Mouse (Mus musculus) thymus, adult 2 months (tissue): ENCODE results near the gene Ybey. TPM values are rescaled to one million over a fixed set of nuclear protein-coding genes. Genes with fewer than 3 reads are reported as not detected.

ENCODE experiments used
- DNase-seq: peaks from one replicate; pipeline ENCODE4 v3.0.0; 2021
- H3K27ac ChIP-seq: fragments of 200-500 bp; 2 replicates; pipeline ENCODE4 v1.5.1; 2012; ENCODE audit warnings: low read length, control low read depth; ENCODE audit not compliant: control insufficient read depth, insufficient read depth
- H3K27me3 ChIP-seq: fragments of 200-500 bp; 2 replicates; pipeline ENCODE4 v1.6.1; 2012; ENCODE audit warnings: mild to moderate bottlenecking, low read length, moderate library complexity, mixed read lengths; ENCODE audit not compliant: control insufficient read depth, insufficient read depth
- H3K36me3 ChIP-seq: fragments of 200-500 bp; 2 replicates; pipeline ENCODE4 v1.6.1; 2012; ENCODE audit warnings: mild to moderate bottlenecking, low read length, moderate library complexity; ENCODE audit not compliant: control insufficient read depth, insufficient read depth
- H3K4me1 ChIP-seq: fragments of 200-500 bp; replicated peaks from 2 replicates; pipeline ENCODE4 v1.6.1; 2012; ENCODE audit warnings: low read length; ENCODE audit not compliant: control insufficient read depth, insufficient read depth
- H3K4me3 ChIP-seq: fragments of 200-500 bp; 2 replicates; pipeline ENCODE4 v1.5.1; 2012; ENCODE audit warnings: mild to moderate bottlenecking, low read length, control low read depth, moderate library complexity; ENCODE audit not compliant: control insufficient read depth, insufficient read depth
- CTCF ChIP-seq: fragments of 200-500 bp; IDR thresholded peaks from 2 replicates; pipeline ENCODE4 v1.5.1; 2012; ENCODE audit warnings: mild to moderate bottlenecking, control low read depth, low read length, moderate library complexity, borderline replicate concordance; ENCODE audit not compliant: control insufficient read depth, poor library complexity, insufficient read depth; ENCODE audit errors: extremely low read depth
- POLR2A ChIP-seq: fragments of 200-500 bp; IDR thresholded peaks from 2 replicates; pipeline ENCODE4 v1.6.1; 2012; ENCODE audit warnings: mild to moderate bottlenecking, low read length, control low read depth, moderate library complexity; ENCODE audit not compliant: control insufficient read depth, poor library complexity, insufficient read depth; ENCODE audit errors: extremely low read depth
- WGBS: fragments of 180-500 bp; shearing (Covaris S2); methylation state at CpG from one replicate; pipeline ENCODE4 v1.1.7; 2018; 5-methylcytosine and 5-hydroxymethylcytosine counted together
- polyA plus RNA-seq: library from polyadenylated mRNA; depleted of rRNA; stranded (reverse); fragments of >200 nt; gene quantifications from 2 replicates; pipeline ENCODE4 v1.2.3, GENCODE M21; 2012

Gene Ybey
- polyA plus RNA-seq, 1 experiment: 4.1 TPM

DNA sequence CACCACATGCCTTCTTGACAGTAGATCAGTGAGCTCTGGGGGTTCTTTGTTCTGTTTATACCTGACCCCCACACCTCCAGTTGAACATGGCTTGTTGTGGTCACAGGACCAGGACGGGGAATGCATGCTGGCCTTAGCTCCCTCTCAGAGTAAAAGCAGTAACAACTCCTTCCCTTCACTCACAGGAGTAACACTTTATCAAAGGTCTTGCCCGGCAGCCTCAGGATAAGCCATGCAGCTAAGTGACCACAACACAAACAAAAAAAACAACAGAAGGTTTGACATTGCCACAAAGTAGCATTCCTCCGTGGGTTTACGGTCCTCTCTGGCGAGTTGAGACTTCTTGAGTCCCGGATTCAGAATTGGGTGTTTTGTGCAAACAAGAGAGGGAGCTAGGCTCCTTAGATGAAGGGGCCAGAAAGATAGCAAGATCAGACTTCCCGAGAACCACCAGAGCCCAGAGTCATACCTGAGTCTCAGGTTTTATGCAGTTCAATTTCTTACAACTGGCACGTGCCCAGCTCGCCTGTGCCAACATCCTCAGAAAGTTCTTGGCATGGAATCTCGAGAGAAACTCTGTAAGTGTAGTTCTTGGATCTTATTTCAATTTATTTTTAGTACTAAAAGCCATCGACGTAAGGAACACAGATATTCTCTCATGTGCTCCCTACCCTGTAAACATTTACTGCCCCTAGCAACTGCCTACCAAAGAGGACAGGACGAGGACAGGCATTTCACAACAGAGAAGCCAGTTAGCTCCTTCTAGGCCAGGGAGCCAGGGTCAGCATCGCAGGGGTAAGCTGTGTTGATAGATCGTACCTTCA, 21.3 kb downstream of the Ybey start:
- Histone ChIP-seq H3K4me3 (no peak overlapping the region), H3K36me3 (no peaks in the 10 kb centered on the region), H3K27ac (no peak overlapping the region), H3K27me3 (no peaks in the 10 kb centered on the region), H3K4me1 (peaks cover 4% of the 10 kb centered on the region)
- TF ChIP-seq POLR2A: no peak
- no peak for TF ChIP-seq CTCF
- 90% methylated on average over 15 of the region's 15 CpGs for WGBS
- DNase-seq: no peak

GRCm38 (mm10) chr10:76445996-76446681, 22.8 kb downstream of the Ybey start:
- WGBS: 36% methylated on average over 4 of the region's 4 CpGs
- H3K27me3 ChIP-seq: no peaks in the 10 kb centered on the region
- no peak overlapping the region for H3K4me3 ChIP-seq
- no peak overlapping the region for H3K27ac ChIP-seq
- TF ChIP-seq POLR2A: no peak
- no peak for TF ChIP-seq CTCF
- peaks cover 10% of the 10 kb centered on the region for H3K4me1 ChIP-seq
- H3K36me3 ChIP-seq: no peaks in the 10 kb centered on the region
- DNase-seq: no peak

DNA sequence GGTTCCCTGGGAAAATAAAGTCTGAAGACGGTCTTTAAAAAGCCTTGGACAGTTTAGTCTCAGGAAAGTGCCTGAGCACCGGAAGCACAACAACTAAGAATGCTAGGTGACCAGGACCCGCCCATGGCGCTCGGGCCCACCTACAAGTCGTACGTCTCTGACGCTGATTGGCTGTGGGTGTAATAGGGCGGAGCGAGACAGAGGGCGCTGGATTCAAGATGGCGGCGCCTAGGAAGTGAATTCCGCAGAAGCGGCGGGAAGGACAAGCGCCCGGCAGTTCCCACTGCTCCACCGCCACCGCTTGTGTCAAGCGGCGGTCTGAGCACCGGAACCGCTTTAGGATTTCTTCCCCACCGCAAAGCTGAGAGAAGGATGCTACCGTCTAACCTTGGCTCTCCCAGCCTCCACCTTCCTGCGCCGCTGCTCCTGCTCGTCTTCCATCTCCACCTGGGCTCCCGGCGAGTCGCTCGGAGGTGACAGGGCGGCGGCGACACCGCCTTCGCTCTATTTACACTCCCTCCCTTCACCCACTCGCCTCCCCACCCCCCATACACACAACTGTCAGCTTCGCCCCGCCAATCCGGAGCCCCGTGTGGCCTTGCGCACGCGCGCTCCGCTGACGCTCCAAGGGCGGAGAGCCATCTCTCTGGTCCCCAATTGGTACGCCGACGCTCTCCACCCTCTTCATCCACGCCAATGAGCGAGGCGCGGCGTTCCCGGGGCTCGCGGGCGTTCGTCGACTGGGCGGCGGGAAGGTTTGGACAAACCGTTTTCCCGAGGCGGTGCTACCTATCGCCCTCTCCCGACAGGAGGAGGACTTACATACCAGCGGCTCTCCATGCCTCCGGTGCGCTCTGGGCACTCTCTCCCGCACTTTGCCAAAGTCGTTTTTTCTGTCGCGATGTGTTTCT, 26.5 kb downstream of the Ybey start, which contains the start of gene Pcnt:
Gene Pcnt (minus strand): TSS at position 609 of the 911 bp plus-strand sequence.
- Histone ChIP-seq H3K4me1 (peaks cover 19% of the 10 kb centered on the region), H3K27me3 (no peaks in the 10 kb centered on the region), H3K27ac (peak within 1 kb of the TSS; percentile 87), H3K36me3 (peaks cover 6% of the 10 kb centered on the region; the same call in 1 of the 2 replicates), H3K4me3 (peak within 1 kb of the TSS; percentile 80)
- WGBS: under 1% methylated on average over 78 of the region's 78 CpGs
- peak; percentile 96 for DNase-seq
- TF ChIP-seq POLR2A (peak; percentile 47; the same call in 1 of the 2 replicates), CTCF (peak; percentile 77)

GRCm38 (mm10) chr10:76440281-76440680, 28.6 kb downstream of the Ybey start, which contains the start of gene AC141477.1:
Gene AC141477.1, minus strand, starts transcription at chr10:76440444.
- TF ChIP-seq CTCF (no peak), POLR2A (no peak)
- Histone ChIP-seq H3K36me3 (peaks cover 28% of the 10 kb centered on the region), H3K4me1 (peaks cover 19% of the 10 kb centered on the region), H3K27ac (no peak within 1 kb of the TSS), H3K4me3 (no peak within 1 kb of the TSS), H3K27me3 (no peaks in the 10 kb centered on the region)
- WGBS: 56% methylated on average over 17 of the region's 17 CpGs
- DNase-seq: peak; percentile 10

DNA sequence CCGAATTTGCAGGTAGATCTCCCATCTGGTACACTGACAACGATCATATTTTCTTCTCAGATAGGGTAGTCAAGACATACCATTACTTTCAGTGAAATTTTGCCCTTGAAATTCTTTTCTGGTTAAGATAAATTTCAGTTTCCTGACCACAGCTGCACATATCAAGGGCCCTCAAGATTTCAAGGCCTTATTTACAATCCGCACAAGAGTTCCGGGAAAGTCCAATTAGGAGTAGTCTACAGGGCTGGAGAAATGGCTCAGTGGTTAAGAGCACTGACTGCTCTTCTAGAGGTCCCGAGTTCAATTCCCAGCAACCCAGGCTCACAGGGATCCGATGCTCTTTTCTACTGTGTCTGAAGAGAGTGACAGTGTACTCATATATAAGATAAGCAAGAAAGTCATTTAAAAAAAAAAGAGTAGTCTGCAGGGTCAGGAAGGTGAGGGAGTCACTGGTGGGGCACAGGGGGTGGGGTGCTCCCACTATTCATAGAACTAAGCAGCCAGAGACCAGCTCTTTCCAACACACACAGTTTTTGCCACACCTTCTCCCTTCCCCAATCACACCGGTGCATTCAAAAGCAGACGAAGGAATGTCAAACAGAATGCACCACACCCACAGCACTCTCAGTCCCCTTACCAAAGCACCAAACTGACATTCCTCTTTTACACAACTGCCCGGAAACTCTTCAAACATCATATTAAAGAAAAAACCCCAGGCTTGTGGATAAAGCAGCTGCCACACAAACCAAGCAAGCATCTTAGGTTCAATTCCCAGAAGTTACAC, 29.6 kb downstream of the Ybey start:
- peaks cover 19% of the 10 kb centered on the region for H3K4me1 ChIP-seq
- 97% methylated on average over 9 of the region's 9 CpGs for WGBS
- no peaks in the 10 kb centered on the region for H3K27me3 ChIP-seq
- H3K36me3 ChIP-seq: peaks cover 37% of the 10 kb centered on the region
- TF ChIP-seq POLR2A (no peak), CTCF (no peak)
- DNase-seq: no peak
- no peak overlapping the region for H3K27ac ChIP-seq
- no peak overlapping the region for H3K4me3 ChIP-seq
